Mouse (Mus musculus) CD4-positive, CD25-positive, alpha-beta regulatory T cell, adult 2 months (primary cell): ENCODE measurements around the gene Whrn.

ENCODE experiments used
- DNase-seq: peaks from one replicate; pipeline ENCODE4 v3.0.0-alpha.2; 2012; ENCODE audit warnings: low read depth, low spot score

The Whrn gene

DNA sequence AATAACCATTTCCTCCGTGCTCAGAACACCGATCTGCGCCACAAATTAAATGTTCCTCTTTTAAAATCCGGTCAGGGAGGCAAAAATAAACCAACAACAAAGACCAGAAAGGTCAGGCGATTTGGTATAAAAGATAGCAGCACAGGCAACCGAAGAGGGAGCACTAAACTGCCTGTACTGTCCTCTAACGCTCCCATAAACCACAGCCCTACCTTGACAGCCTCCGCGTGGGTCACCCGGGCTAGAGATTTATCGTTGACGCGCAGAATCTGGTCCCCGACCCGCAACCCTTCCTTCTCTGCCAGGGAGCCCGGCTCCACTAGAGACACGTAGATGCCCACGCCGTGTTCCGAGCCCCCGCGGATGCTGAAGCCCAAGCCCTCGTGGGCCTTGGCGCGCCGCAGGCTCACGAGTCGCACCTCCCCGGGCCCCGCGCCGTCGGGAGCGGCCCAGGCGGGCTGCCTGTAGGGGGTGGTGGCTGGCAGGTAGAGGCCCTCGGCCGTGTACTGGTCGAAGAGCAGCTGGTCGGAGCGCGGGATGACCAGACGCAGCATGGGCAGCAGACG lies 1.3 kb downstream of the Whrn start:
- DNase-seq: no peak

DNA sequence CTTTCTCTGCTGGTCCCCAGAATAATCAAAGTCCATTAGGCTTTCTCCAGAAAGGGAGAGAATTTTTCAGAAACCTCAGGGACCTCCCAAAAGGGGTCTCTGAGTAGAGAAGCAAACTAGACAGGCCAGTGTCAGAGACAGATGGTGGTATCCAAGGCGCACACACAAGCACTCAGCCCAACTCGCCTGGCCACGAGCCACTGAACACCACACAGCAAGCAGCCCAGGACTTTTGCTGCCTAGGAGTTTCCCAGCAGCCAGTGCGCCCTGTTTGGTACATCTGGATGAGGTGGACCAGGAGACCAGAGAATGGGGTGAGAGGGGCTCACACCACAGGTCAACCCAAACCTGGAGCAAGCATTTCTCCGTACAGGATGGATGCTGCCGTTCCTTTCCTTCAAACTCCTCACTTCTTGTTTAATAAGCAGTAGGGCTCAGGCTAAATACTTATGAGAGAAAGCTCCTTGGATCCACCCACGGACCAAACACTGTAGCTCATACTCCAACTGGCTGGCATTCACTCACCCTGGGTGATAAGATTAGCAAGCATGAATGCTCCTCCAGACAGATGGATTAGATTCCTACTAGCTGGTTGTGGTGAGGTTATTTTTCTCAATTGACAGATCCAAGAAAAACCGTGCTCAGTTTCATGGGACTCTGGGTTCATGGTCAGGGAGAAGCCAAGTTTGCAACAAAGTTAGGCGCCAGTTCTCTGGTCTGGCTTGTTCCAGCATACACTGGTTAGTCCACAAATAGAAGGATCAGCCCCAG lies 2.3 kb downstream of the Whrn start:
- DNase-seq: no peak

DNA sequence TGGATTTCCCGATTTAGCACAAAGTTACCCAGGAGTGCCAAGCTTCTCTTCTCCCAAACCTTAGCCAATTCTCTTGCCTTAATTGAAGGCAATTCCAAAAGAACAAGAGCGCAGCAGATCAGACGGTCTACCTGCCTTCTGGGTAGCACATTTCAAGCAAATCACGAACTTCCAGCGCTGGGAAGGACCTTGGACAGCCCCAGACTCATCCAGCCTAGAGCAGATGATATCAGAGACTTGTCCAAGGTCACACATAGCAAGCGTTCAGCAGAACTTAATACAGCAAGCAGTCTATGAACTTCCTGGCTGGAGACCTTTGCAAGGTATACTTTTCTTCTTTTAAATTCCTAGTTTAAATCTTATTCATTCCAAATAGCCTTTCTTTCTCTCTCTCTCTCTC lies 4.3 kb downstream of the Whrn start:
- no peak for DNase-seq

DNA sequence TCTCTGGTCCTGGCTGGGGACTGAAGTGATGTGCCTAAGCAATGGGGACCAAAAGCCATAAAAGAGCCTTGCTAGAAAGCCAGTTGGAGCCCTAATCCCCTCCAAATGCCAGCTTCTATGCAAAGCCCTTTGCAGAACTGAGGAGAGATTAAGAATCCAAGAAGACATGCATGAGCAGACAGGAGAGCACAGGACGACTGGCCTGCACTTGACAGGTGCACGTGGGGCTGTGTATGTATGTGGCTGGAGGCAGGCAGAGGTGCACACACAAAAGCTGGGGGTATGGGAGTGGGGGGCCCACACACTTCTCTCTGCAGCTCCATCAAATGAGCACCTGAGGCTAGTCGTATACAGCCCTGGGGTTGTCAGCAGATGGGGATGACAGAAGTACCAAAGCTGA lies 5.6 kb downstream of the Whrn start:
- no peak for DNase-seq

DNA sequence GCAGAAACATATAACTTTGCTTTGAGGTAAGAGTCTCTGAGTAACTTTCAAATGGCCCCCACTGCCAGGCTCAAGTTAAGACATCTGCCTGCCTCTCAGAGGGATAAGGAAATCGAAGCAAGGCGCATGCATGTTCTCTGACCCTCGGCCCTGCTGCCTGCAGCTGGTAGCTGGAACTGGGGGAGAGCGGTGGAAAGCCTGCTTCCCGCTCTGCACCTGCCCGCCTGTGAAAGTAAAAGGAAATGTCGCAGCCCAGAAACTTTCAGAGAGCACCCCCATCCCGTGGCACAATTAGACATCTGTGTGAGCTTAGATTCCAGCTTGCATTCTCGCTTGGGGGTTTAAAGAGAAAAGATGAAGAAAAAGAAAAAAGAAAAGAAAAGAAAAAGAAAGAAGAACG lies 6.1 kb downstream of the Whrn start:
- DNase-seq: peak; percentile 26

DNA sequence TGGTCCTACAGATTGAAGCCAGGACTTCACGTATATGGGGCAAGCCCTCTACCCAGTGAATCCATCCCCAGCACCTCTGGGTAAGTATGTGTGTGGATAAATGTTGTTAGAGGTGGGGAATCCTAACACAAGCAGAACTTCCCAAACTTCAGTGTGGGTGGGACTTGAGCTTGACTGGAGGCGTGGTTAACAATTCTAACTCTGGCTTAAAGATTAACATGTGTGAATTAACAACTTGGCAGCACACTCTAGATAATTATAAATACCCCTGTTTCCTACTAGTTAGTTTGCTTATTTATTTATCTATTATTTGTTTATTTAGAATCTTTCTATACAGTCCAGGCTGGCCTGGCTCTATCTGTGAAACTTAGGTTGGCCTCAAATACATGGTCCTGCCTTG lies 7.9 kb downstream of the Whrn start:
- no peak for DNase-seq

DNA sequence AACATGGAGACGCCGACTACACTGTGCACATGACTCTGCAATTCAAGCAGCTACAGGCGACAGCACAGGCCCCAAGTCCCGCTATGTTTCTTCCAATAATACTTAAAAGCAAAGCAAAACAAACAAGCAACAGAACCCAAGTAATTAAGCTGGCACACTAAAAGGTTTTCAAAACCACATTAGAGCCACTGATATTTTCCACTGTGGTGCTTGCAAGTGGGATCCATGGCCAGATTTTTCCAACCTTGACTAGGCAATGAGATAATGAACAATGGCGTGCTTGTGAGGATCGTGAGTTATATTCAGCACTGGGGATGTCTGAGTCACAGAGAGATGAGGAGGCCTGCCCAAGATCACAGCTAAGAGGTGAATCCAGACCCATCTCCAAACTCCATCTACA lies 8.5 kb downstream of the Whrn start:
- DNase-seq: no peak

DNA sequence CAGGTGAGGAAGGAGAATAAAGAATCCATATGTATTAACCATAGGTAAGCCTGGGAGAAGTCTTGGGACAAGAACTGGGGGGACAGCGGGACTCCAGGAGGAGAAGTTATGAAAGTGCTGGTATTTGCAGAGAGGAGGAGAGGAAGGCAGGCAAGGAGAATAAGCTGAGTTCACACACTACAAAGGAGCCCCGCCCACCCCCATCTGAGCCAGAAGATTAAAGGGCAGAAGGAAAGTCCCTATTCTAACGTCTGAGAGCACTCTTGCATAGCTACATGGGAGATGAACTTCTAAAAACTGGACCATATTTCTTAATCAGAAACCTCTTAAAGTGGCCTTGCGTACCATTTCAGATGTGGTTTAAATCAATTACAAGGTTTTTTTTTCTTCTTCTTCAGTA lies 9.3 kb downstream of the Whrn start:
- peak; percentile 86 for DNase-seq

DNA sequence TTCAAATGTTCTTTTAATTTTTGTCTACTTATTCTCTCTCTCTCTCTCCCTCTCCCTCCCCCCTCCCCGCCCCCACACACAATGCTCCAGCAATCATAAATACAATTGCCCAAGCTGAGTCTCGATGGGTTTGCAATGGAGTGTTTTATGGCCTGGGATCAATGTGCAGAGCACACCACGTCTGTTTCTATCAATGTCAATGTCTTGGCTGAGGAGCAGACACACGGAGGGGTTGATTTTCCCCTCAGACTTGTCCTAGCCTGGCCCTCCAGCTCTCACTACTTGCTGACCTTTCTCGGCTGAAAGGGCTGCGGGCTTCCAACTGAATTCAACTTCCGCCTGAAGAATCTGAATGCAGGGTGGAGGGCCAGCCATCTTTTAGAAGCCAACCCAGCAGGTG lies 12.1 kb downstream of the Whrn start:
- no peak for DNase-seq

DNA sequence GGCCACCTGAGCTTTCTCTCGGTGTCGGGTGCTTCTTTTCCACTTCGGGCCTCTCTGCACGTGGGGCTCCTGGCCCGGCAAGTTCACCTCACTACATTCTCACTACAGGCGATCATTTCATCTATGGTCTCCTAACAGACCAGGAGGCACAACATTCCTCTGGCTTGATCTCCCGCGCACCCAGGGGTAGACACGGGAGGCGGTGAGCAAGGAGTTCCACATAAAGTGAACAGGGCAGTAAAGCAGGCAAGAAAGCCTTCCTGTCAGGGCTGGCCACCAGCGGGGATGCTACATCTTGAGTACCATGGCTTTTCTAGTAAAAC lies 15.0 kb downstream of the Whrn start:
- no peak for DNase-seq

DNA sequence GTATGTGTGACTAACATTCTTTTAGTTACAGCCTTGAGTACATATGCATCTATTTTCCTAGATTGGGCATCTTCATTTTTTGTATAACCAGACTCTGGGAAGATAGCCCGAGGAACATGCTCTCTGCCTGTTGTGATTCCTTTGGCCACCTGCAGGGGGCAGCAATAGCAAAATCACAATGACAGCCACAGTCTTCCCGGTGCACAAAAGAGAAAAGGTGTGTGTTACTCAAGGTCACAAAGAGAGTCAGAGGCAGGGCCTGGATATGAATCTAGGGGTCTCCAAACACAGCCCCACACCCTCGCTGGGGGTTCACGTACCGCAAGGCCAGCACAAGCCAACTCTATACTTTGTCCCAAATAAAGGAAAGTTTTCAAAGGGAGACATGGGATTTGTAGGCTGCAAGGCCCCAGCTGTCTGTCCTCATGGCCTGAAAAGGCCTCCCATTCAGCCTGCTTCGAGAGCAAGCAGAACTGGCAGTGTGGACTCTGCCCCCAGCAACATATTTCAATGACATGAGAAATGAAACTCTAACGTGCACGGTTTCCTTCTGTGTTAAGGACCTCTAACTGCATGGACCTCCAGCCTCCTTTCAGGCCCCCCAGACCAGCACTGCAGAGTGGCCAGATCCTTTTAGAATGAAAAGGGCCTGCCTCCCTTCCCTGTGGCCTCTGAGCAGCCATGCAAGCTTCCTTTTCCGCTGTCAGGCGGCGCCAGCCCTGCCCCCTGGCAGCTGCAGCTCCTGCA lies 15.5 kb downstream of the Whrn start:
- peak; percentile 78 for DNase-seq

DNA sequence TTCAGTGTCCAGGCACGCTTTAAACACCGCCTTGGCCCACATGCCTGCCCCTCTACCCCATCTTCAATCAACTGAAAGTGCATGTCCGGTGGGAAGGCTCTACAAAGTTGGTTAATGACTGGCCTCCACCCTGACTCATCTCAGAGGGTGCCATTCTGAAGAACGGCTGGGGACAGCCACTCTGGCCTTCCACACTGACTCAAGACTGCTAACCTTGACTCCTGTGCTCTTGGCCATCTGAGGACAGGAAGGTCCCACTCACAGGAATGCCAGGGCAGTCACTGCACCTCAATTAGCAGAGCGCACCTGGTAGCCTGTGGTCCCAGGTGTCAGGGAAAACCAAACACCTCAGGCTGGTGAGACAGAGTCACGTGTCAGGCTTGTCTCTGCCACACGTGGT lies 17.8 kb downstream of the Whrn start:
- DNase-seq: no peak

DNA sequence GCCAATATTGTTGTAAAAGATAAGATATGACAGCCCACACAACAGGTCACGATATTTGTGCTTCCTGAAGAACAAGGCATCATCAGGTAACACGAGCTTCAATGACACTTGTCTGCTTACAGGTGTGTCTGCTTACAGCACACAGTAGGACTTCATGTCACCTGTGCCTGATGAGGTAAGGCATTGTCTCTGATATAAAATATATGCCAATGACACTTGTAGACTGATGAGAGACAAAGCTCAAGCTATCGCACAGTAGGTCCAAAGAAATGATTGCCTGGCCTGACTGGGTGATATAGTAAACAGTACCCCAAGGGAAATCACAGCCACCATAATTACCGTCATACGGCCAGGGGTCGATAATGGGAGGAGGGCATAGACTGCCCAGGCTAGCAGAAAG lies 18.9 kb downstream of the Whrn start:
- DNase-seq: no peak

DNA sequence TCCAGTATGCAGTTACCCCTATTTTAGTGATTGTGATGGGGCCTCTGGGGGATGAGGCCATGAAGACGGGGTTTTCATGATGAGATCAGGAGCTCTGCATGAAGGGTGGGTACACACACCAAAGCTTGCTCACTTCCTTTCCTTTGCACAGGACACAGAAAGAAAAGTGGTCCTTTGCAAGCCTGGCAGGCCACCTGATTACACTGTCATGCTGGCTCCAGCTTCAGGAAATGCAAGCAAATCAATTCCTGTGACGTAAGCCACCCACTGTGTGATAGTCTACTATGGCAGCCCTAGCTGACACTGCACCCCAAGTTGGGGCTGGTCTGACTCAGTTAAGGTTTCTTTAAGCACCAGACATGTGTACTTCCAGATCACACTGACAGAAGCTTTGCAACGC lies 20.6 kb downstream of the Whrn start:
- DNase-seq: peak; percentile 25

DNA sequence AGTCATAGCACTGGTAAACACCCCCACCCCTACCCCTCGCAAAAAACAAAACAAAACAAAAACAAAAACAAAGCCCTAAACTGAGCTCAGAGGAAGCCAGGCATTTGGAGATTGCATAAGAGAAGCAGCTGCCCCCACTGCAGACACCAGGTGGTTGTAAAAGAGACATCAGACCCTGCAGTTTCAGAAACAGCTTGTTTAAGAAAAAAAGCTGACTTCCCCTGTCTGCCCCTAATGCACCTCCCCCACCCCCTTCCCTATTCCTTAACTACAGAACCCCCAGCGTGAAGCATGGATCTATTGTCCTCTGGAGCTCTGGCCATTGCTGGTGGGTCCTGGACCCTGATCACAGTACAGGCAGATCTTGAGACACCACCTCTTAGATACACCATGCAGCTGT lies 21.4 kb downstream of the Whrn start:
- DNase-seq: no peak

DNA sequence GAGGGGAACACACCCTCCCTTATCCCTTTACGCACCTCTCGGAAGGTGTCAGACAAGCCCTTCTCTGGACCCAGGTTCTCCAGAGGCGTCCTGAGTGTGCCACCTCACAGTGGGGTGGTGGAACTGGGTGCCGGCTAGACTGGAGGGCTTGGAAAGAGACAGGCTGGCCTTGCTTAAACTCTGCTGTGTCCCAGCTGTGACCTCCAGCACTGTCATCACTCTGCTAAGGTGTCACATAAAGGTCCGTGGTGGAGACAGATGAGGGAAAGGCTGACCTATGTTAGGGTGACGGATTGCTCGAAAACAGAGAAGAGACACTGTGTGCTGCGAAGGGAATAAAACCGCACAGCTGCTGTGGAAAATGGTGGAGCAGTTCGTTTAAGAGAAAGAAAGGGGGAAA lies 28.5 kb downstream of the Whrn start:
- no peak for DNase-seq

DNA sequence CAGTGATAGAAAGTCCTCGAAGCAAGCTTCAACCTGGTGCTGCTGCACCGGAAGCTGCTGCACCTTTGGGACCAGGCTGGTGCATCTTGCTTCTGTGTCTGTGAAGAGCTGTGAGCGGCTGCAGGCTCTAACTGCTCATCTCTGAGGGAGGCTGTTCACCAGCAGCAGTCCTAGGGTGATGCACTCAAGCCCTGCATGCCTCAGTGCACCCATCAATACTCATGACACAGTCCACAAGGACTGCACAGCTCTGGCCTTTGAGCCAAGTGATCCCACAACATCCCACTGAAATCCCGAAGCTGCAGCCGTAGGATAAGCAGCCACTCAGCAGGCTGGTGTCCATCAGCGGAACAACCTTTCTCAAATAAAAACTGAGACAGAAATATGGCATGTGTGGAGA lies 29.6 kb downstream of the Whrn start:
- no peak for DNase-seq

DNA sequence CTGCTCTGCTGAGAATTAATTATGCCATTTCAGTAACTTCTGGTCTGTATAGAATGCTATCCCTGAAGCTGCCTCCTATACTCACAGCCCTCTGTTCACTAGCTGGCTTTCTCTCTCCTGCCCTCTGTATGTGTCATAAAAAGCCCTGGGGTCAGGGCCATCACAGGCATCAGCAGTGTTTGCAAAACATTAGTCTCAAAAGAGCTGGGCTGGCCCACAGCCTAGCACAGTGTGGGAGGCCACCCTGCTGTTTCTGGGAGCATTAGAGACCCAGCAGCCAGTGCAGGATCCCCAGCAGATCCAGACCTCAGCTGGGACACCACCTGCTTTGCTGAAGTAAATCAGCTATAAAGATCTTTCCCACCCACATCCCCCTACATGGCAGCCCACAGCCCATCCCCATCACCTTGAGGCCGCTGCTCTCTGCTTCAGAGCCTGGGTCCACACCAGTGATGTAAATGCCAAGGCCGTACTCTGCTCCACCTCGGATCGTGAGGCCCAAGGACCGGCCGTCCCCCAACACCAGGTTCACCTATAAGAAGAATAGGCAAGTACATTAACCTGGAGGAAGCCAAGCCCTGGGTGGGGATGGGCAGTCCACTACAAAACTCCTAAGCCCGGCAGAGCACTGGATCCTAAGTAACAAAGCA lies 34.8 kb downstream of the Whrn start:
- DNase-seq: no peak

DNA sequence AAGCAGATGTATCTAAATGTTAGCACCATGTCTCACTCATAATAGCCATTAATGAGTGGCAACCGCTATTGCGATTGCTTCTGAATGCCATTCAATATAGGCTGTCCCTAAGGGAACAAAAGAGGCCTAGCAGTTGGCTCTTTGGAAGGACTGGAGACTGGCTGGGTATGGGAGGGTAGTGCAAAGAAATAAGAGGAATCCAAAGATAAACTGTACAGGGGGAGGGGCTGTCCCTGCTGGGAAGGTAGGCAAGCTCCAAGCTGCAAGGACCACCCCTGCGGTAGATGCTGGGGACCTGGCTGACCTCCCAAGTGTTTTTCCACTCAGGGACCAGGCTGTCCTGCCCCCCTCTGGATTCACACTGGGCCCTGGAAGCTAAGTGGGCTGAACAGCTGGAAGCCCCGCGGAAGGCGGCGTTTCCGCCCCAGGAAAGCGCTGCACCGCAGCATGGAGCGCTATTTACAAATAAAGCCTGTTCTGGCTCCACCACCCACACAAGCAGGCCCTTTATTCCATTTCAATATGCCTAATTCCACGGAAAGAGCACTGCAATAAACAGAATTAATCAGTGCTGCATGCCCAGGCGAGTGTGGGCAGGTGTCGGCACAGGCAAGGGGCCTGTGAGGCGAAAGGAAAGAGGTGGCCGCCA lies 36.5 kb downstream of the Whrn start:
- no peak for DNase-seq

DNA sequence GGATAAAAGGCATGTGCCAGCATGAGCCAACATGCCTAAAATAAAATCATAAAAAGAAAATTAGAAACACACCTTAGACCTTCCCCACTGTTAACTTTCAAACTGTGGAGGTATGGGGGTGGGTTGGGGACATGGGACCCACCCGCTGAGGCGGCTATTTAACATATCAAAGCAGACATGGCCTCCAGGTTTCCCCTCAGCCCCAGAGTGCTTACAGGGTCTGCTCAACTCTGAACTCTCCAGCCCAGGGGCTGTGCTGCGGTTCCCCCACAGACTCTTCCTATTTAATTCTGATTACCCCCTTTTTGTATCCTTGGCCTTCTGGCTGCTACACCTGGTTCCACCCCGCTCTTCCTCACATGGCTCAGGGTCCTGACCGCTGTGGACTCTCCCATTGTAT lies 39.2 kb downstream of the Whrn start:
- DNase-seq: no peak

DNA sequence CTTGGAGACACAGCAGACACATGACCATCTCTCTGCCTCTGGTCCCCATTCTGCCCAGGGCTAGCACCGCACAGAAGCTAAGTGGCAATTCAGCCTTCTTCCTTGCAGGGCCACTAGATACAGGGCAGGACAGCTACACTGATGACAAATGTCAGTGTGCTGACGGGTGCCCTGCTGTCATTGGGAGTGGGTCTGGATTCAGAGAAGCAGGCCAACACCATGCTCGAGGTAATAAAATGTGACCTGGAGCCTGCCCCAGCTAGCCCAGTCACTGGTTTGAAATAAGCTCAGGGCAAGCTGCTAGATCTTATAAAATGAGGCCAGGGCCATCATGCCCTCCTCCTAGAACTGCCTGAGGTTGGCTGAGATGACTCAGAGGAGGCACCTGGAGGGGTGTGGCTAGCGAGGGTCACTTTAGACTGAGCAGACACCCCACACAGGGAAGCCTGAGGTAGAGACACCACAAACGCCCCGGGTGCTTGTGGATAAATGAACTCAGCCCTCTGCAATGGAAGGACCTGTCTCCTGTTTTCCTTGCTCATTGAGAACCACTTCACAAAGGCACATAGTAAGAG lies 41.8 kb downstream of the Whrn start:
- no peak for DNase-seq

DNA sequence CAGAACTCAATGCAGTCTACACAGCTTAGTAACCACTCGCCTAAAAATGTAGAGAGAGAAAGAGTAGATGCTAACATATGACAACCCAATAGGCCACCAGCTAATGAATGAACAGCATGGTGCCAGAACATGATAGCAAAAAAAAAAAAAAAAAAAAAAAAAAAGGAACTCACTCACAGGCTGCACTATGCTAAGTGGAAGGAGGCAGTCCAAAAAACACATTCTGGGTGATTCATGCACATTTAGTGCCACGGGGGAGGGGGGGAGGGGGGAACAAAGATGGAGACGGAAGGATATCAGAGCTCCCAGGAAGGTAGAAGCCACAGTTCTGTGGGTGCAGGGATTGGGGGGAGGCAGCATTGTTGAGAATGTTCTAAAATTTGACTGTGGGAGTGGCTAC lies 43.2 kb downstream of the Whrn start:
- DNase-seq: no peak
